Mouse (Mus musculus) heart, postnatal 4 days (tissue): Measurements from ENCODE around the gene Cryl1. TPM values are rescaled to one million over a fixed set of nuclear protein-coding genes. Genes with fewer than 3 reads are reported as not detected.
A peak's percentile ranks its signal among the peaks of the same experiment; 100 is the strongest.

Source experiments
- DNase-seq: peaks from one replicate; pipeline ENCODE4 v3.0.0; 2021
- total RNA-seq, 2 experiments: library from RNA; stranded (reverse); gene quantifications; 2 replicates each; pipeline ENCODE4 v1.2.3; 2021

Gene Cryl1
- total RNA-seq, 2 experiments from 2014 or later, result 9.3 to 9.6 TPM

GRCm38 (mm10) chr14:57372348-57373102 is 25.8 kb downstream of the Cryl1 start:
- DNase-seq, result peak; percentile 85

- DNase-seq, result no peak
Measured at GRCm38 (mm10) chr14:57367327-57367726, 31.0 kb downstream of the Cryl1 start.

- no peak for DNase-seq
Measured at GRCm38 (mm10) chr14:57366724-57367123, 31.6 kb downstream of the Cryl1 start.

- no peak for DNase-seq
Measured at GRCm38 (mm10) chr14:57365341-57365740, 33.0 kb downstream of the Cryl1 start.

- DNase-seq, result no peak
Measured at GRCm38 (mm10) chr14:57363833-57364232, 34.5 kb downstream of the Cryl1 start.

- peak; percentile 86 for DNase-seq
Measured at GRCm38 (mm10) chr14:57362726-57363660, 35.3 kb downstream of the Cryl1 start.

- no peak for DNase-seq
Measured at GRCm38 (mm10) chr14:57357030-57357429, 41.3 kb downstream of the Cryl1 start.

- no peak for DNase-seq
Measured at GRCm38 (mm10) chr14:57351521-57352235, 46.7 kb downstream of the Cryl1 start.

GRCm38 (mm10) chr14:57349955-57350354 is 48.4 kb downstream of the Cryl1 start:
- no peak for DNase-seq

GRCm38 (mm10) chr14:57348155-57348554 is 50.2 kb downstream of the Cryl1 start:
- no peak for DNase-seq

- DNase-seq, result no peak
Measured at GRCm38 (mm10) chr14:57346135-57346534, 52.2 kb downstream of the Cryl1 start.

- peak; percentile 21 for DNase-seq
Measured at GRCm38 (mm10) chr14:57344781-57345492, 53.4 kb downstream of the Cryl1 start.

GRCm38 (mm10) chr14:57343057-57343750 is 55.1 kb downstream of the Cryl1 start:
- DNase-seq, result no peak

- no peak for DNase-seq
Measured at GRCm38 (mm10) chr14:57342316-57343055, 55.8 kb downstream of the Cryl1 start.

GRCm38 (mm10) chr14:57338666-57339065 is 59.7 kb downstream of the Cryl1 start:
- no peak for DNase-seq

GRCm38 (mm10) chr14:57334833-57335232 is 63.5 kb downstream of the Cryl1 start:
- DNase-seq, result no peak

GRCm38 (mm10) chr14:57332503-57332902 is 65.8 kb downstream of the Cryl1 start:
- DNase-seq, result no peak

- DNase-seq, result no peak
Measured at GRCm38 (mm10) chr14:57331097-57331496, 67.2 kb downstream of the Cryl1 start.

GRCm38 (mm10) chr14:57329600-57329999 is 68.7 kb downstream of the Cryl1 start:
- no peak for DNase-seq

- no peak for DNase-seq
Measured at GRCm38 (mm10) chr14:57326771-57327170, 71.6 kb downstream of the Cryl1 start.

GRCm38 (mm10) chr14:57318812-57319211 is 79.5 kb downstream of the Cryl1 start:
- DNase-seq, result no peak
